Mouse (Mus musculus): Measurements from ENCODE around the gene Olfr736. TPM values are rescaled to one million over a fixed set of nuclear protein-coding genes. Genes with fewer than 3 reads are reported as not detected.

Gene Olfr736
- polyA plus RNA-seq (2015; fragmentation: Nextera tagmentation; extraction: Ambion mirVana), result not detected in 2 replicates

DNA sequence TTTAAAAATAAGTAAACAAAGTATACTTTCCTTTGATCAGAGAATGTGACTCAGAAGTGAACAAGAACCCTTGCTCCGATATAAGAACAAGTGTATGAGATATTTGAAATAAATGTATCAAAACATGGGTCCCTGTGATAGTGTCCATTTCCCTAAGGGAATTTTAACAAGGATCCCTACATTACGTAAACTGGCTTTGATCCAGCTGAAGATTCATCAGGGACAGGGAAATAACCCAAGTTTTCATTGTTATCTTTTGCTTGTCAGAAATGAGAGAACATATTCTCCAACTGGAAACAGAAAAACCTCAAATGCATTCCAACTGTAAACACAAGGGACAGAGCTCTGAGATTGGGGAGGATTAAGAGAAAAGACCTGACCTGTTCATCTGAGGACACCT is at the start of gene Olfr736:
Olfr736 (plus strand) TSS at position 301 of the 400 bp plus-strand sequence.
- Histone ChIP-seq H3K27ac (no peak within 1 kb of the TSS), H3K9ac (no peak within 1 kb of the TSS), H3K27me3 (no peaks in the 10 kb centered on the region), H3K4me2 (no peak within 1 kb of the TSS), H3K4me3 (replicated peaks) (no peak within 1 kb of the TSS), H3K4me1 (replicated peaks) (no peaks in the 10 kb centered on the region), H3K9me3 (replicated peaks) (no peaks in the 10 kb centered on the region), H3K36me3 (no peaks in the 10 kb centered on the region)
- WGBS (ENCODE audit: insufficient replicate concordance), result 65% methylated on average over 2 of the region's 2 CpGs
- ATAC-seq (ENCODE audit: low read depth), result no peak
- no peak for DNase-seq

DNA sequence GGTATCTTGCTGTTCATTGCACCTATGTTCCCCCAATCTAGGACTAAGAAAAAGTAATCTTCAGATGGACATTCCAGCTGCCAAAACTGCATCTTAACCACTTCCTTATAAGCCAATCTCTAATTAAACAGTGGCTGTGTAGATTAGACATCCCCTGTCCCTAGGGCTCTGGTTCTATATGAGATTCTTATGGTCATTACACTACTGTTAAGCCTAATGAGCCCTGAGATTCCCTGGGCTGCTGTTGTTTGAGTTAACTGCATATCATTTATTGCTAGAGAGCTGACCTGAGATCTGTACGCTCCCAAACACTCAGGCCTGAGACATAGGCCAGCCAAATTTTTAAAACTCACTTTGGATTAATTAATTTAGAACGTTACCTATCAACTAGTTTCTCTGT is 32.2 kb upstream of the Olfr736 start, which contains the start of gene Olfr735:
Olfr735 (minus strand) TSS at position 77 of the 400 bp plus-strand sequence.
- ATAC-seq (ENCODE audit: low read depth), result no peak
- no peak within 1 kb of the TSS for H3K27ac ChIP-seq
- no peak within 1 kb of the TSS for H3K4me3 ChIP-seq (replicated peaks)

DNA sequence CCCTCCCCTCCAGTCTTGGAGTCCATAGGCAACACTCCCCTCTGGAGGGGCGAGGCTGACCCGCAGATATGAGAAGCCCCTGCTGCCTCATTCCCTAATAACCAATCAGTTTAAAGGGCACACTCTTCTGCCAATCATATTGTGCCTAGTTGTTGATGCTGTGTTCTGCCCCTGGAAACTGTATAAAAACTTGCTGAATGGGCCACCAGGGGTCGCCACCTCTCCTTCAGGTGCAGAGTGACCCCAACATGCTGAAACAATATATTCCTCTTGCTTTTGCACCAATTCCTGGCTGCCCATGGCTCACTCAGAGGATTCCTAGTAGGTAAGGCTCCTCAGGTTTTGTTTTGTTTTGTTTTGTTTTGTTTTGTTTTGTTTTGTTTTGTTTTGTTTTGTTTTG is 28.5 kb upstream of the Olfr736 start:
- no peaks in the 10 kb centered on the region for H3K4me1 ChIP-seq (replicated peaks)
- no peaks in the 10 kb centered on the region for H3K9me3 ChIP-seq (replicated peaks)
- H3K36me3 ChIP-seq, result no peaks in the 10 kb centered on the region
- H3K27me3 ChIP-seq, result no peaks in the 10 kb centered on the region
- WGBS (ENCODE audit: insufficient replicate concordance), result 25% methylated on average over 3 of the region's 3 CpGs
- ATAC-seq (ENCODE audit: low read depth) (no peak), DNase-seq (no peak)
- no peak overlapping the region for H3K27ac ChIP-seq
- no peak overlapping the region for H3K9ac ChIP-seq
- H3K4me2 ChIP-seq, result no peak overlapping the region
- H3K4me3 ChIP-seq (replicated peaks), result no peak overlapping the region

More for the DNA sequence above, 32.2 kb upstream of the Olfr736 start, which contains the start of gene Olfr735:
- Histone ChIP-seq H3K27me3 (no peaks in the 10 kb centered on the region), H3K9ac (no peak within 1 kb of the TSS), H3K36me3 (no peaks in the 10 kb centered on the region), H3K4me1 (replicated peaks) (no peaks in the 10 kb centered on the region), H3K9me3 (replicated peaks) (no peaks in the 10 kb centered on the region), H3K4me2 (no peak within 1 kb of the TSS)
- WGBS (ENCODE audit: insufficient replicate concordance), result 64% methylated on average over 2 of the region's 2 CpGs
- no peak for DNase-seq

DNA sequence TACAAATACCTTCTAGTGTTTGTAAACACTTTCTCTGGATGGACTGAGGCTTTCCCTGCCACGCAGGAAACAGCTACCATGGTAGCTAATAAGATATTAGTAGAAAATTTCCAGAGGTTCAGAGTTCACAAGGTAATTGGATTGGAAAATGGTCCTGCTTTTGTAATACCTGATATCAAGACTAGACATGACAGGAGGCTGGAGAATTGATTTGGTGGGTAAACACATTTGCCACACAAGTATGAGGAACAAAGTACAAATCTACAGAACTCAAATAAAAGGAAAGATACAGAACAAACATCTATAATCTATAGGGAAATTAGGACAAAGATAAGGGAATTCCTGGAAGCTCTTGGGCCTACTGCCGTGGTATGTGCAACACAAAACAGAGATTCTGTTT is 24.2 kb upstream of the Olfr736 start:
- DNase-seq (no peak), ATAC-seq (ENCODE audit: low read depth) (no peak)
- Histone ChIP-seq H3K4me3 (replicated peaks) (no peak overlapping the region), H3K9ac (no peak overlapping the region), H3K9me3 (replicated peaks) (no peaks in the 10 kb centered on the region), H3K27me3 (no peaks in the 10 kb centered on the region), H3K36me3 (no peaks in the 10 kb centered on the region), H3K4me1 (replicated peaks) (no peaks in the 10 kb centered on the region), H3K4me2 (no peak overlapping the region), H3K27ac (no peak overlapping the region)
- WGBS (ENCODE audit: insufficient replicate concordance), result 47% methylated on average over 2 of the region's 2 CpGs

DNA sequence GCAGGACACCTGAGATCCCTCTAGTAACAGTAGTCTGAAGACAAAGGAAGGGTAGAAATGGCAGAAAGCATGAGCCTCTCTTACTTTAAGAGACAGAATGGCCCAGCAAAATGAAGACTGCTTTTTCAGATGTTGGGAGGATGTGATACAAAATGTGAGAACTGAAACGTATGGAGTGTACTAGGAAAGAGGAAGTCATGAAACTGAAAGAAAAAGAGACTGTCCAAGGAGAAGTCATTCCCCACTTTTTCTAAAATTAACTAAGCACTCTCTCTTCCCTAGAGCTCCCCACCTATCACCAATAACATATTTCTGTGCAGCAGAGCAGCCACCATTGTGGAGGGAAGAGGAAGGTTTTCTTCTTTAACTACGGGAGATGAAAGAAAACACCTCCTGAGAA is 23.4 kb upstream of the Olfr736 start, which contains the start of gene Tlr11:
Tlr11 (plus strand) TSS at position 322 of the 400 bp plus-strand sequence.
- no peak within 1 kb of the TSS for H3K9ac ChIP-seq
- H3K4me2 ChIP-seq, result no peak within 1 kb of the TSS
- DNase-seq, result no peak
- WGBS (ENCODE audit: insufficient replicate concordance), result 35% methylated on average over 2 of the region's 2 CpGs
- H3K9me3 ChIP-seq (replicated peaks), result no peaks in the 10 kb centered on the region
- no peaks in the 10 kb centered on the region for H3K4me1 ChIP-seq (replicated peaks)
- H3K27ac ChIP-seq, result no peak within 1 kb of the TSS
- no peaks in the 10 kb centered on the region for H3K27me3 ChIP-seq
- H3K4me3 ChIP-seq (replicated peaks), result no peak within 1 kb of the TSS
- ATAC-seq (ENCODE audit: low read depth), result no peak
- H3K36me3 ChIP-seq, result no peaks in the 10 kb centered on the region

DNA sequence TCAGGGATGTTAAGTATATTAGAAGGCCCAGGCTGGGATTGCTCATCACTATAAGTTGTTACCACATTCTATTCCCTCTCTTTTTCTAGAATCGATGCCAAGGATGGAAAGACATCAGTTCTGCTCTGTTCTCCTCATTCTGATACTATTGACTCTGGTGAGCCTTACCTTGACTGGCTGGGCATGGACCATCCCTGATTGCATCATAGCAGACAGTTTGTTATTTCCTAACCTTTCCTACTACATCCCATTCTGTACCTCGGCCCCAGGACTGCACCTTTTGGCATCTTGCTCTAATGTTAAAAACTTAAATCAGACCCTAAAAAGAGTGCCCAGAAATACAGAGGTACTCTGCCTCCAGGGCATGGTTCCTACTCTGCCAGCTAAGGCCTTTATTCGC is 20.5 kb upstream of the Olfr736 start:
- no peak for ATAC-seq (ENCODE audit: low read depth)

DNA sequence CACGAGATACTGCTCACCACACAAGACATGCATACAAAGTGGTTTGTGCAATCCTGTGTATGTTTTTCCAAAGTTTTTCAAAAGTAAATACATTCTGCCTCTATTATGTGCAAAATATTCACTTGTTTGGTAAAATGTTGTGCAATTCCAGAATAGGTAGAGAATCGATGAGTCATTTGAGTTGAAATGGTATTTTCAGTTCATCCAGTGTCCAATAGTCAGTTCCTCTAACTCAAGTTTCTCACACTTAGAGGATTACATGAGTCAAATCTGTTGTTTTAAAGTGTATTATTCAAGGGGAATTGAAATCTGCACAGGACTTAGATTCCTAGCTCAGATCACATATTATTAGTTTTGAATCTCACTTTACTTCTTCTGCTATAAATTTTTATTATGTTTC is 17.4 kb upstream of the Olfr736 start:
- no peak overlapping the region for H3K27ac ChIP-seq
- 49% methylated on average over 2 of the region's 2 CpGs for WGBS (ENCODE audit: insufficient replicate concordance)
- H3K9ac ChIP-seq, result no peak overlapping the region
- DNase-seq (no peak), ATAC-seq (ENCODE audit: low read depth) (no peak)
- no peaks in the 10 kb centered on the region for H3K27me3 ChIP-seq
- no peaks in the 10 kb centered on the region for H3K4me1 ChIP-seq (replicated peaks)
- no peak overlapping the region for H3K4me2 ChIP-seq
- H3K36me3 ChIP-seq, result no peaks in the 10 kb centered on the region
- H3K9me3 ChIP-seq (replicated peaks), result no peaks in the 10 kb centered on the region
- H3K4me3 ChIP-seq (replicated peaks), result no peak overlapping the region

More for the DNA sequence above, 20.5 kb upstream of the Olfr736 start:
- Histone ChIP-seq H3K4me2 (no peak overlapping the region), H3K9ac (no peak overlapping the region), H3K27me3 (no peaks in the 10 kb centered on the region), H3K4me3 (replicated peaks) (no peak overlapping the region), H3K4me1 (replicated peaks) (no peaks in the 10 kb centered on the region), H3K27ac (no peak overlapping the region), H3K36me3 (no peaks in the 10 kb centered on the region), H3K9me3 (replicated peaks) (no peaks in the 10 kb centered on the region)
- WGBS (ENCODE audit: insufficient replicate concordance), result 52% methylated on average over 3 of the region's 3 CpGs
- no peak for DNase-seq

DNA sequence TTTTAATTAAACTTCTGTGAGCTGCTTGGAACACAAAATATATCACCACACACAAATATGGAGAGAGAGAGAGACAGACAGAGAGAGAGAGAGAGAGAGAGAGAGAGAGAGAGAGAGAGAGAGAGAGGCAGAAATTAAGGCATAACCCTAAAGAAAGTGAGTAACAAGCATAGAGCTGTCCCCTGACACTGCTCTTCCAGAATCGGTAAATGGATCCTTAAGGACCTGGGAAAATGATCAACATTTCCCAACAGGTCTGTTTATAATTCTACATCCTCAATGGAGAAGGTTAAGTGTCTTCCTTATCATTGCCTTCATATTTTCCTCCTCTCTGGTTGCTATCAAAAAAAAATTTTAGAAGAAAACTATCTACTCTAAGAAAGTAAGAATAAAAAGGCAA is 26.3 kb downstream of the Olfr736 start, which contains the start of gene Olfr738:
Olfr738 (plus strand) TSS at position 301 of the 400 bp plus-strand sequence.
- H3K9ac ChIP-seq, result no peak within 1 kb of the TSS
- H3K4me1 ChIP-seq (replicated peaks), result no peaks in the 10 kb centered on the region
- H3K4me2 ChIP-seq, result no peak within 1 kb of the TSS
- DNase-seq (no peak), ATAC-seq (ENCODE audit: low read depth) (no peak)
- no peaks in the 10 kb centered on the region for H3K9me3 ChIP-seq (replicated peaks)
- 73% methylated on average over 1 of the region's 1 CpGs for WGBS (ENCODE audit: insufficient replicate concordance)
- H3K27ac ChIP-seq, result no peak within 1 kb of the TSS
- H3K36me3 ChIP-seq, result no peaks in the 10 kb centered on the region
- H3K4me3 ChIP-seq (replicated peaks), result no peak within 1 kb of the TSS
- no peaks in the 10 kb centered on the region for H3K27me3 ChIP-seq

DNA sequence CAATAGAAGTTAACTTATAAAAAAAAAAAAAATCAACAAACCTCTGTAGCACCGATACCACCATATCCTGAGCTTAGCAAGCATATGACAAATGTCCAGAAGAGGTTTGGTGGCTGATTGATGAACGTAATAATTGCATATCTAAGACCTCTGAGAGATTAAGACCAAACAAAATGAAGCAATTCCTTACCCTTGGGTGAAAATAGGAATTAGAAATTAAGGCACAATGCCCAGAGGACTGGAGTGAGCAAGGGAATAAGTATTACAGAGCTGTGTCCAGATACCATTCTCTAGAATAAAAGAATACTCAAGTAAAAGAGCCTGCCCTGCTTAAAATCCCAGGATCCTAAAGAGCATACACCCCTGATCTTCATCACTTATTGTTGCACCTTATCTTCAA is 37.4 kb downstream of the Olfr736 start, which contains the start of gene Olfr739:
Olfr739 (plus strand) TSS at position 301 of the 400 bp plus-strand sequence.
- no peaks in the 10 kb centered on the region for H3K27me3 ChIP-seq
- H3K27ac ChIP-seq, result no peak within 1 kb of the TSS
- no peaks in the 10 kb centered on the region for H3K4me1 ChIP-seq (replicated peaks)
- ATAC-seq (ENCODE audit: low read depth) (no peak), DNase-seq (no peak)
- no peaks in the 10 kb centered on the region for H3K9me3 ChIP-seq (replicated peaks)
- H3K4me3 ChIP-seq (replicated peaks), result no peak within 1 kb of the TSS
- H3K4me2 ChIP-seq, result no peak within 1 kb of the TSS
- WGBS (ENCODE audit: insufficient replicate concordance), result 49% methylated on average over 2 of the region's 2 CpGs
- no peak within 1 kb of the TSS for H3K9ac ChIP-seq
- H3K36me3 ChIP-seq, result no peaks in the 10 kb centered on the region

Other genes with a start within 250 kb of the Olfr736 start
- gene Olfr728, start 238.5 kb upstream of the Olfr736 start, polyA plus RNA-seq (2015; fragmentation: Nextera tagmentation; extraction: Ambion mirVana), result not detected in 2 replicates
- not detected in 2 replicates for gene Olfr729, start 228.3 kb upstream of the Olfr736 start, polyA plus RNA-seq (2015; fragmentation: Nextera tagmentation; extraction: Ambion mirVana)
- not detected in 2 replicates for gene Olfr730, start 193.0 kb upstream of the Olfr736 start, polyA plus RNA-seq (2015; fragmentation: Nextera tagmentation; extraction: Ambion mirVana)
- not detected in 2 replicates for gene Olfr731, start 139.3 kb upstream of the Olfr736 start, polyA plus RNA-seq (2015; fragmentation: Nextera tagmentation; extraction: Ambion mirVana)
- gene Olfr732, start 97.0 kb upstream of the Olfr736 start, polyA plus RNA-seq (2015; fragmentation: Nextera tagmentation; extraction: Ambion mirVana), result not detected in 2 replicates
- not detected in 2 replicates for gene Olfr733, start 79.6 kb upstream of the Olfr736 start, polyA plus RNA-seq (2015; fragmentation: Nextera tagmentation; extraction: Ambion mirVana)
- gene Olfr734, start 54.4 kb upstream of the Olfr736 start, polyA plus RNA-seq (2015; fragmentation: Nextera tagmentation; extraction: Ambion mirVana), result not detected in 2 replicates
- not detected in 2 replicates for gene Olfr735, start 32.3 kb upstream of the Olfr736 start, polyA plus RNA-seq (2015; fragmentation: Nextera tagmentation; extraction: Ambion mirVana)
- gene Tlr11, start 23.2 kb upstream of the Olfr736 start, polyA plus RNA-seq (2015; fragmentation: Nextera tagmentation; extraction: Ambion mirVana), result not detected in 2 replicates
- gene Olfr738, start 26.4 kb downstream of the Olfr736 start, polyA plus RNA-seq (2015; fragmentation: Nextera tagmentation; extraction: Ambion mirVana), result not detected in 2 replicates
- not detected in 2 replicates for gene Olfr739, start 37.5 kb downstream of the Olfr736 start, polyA plus RNA-seq (2015; fragmentation: Nextera tagmentation; extraction: Ambion mirVana)
- gene Olfr740, start 64.4 kb downstream of the Olfr736 start, polyA plus RNA-seq (2015; fragmentation: Nextera tagmentation; extraction: Ambion mirVana), result not detected in 2 replicates
- not detected in 2 replicates for gene Olfr741, start 91.6 kb downstream of the Olfr736 start, polyA plus RNA-seq (2015; fragmentation: Nextera tagmentation; extraction: Ambion mirVana)
- not detected in 2 replicates for gene Olfr742, start 122.4 kb downstream of the Olfr736 start, polyA plus RNA-seq (2015; fragmentation: Nextera tagmentation; extraction: Ambion mirVana)
- not detected in 2 replicates for gene Olfr743, start 140.7 kb downstream of the Olfr736 start, polyA plus RNA-seq (2015; fragmentation: Nextera tagmentation; extraction: Ambion mirVana)
- gene Olfr744, start 233.7 kb downstream of the Olfr736 start, polyA plus RNA-seq (2015; fragmentation: Nextera tagmentation; extraction: Ambion mirVana), result not detected in 2 replicates